Mouse (Mus musculus) forelimb bud, embryonic 11.5 days (tissue): ENCODE measurements around the gene Tnks2.
"Not testable (repeated sequence)": the region's sequence is repeated elsewhere in the genome, so short reads cannot be mapped to it uniquely, and the experiment has no call there.

Experiments
- DNase-seq: peaks from one replicate; pipeline ENCODE4 v3.0.0-alpha.2; 2012; ENCODE audit warnings: low read depth, low spot score

The Tnks2 gene

GRCm38 (mm10) chr19:36822701-36823100 lies 11.3 kb upstream of the Tnks2 start:
- no peak for DNase-seq

- no peak for DNase-seq
Measured at GRCm38 (mm10) chr19:36827650-36828049, 6.4 kb upstream of the Tnks2 start.

GRCm38 (mm10) chr19:36828322-36828721 lies 5.7 kb upstream of the Tnks2 start:
- DNase-seq, result no peak

GRCm38 (mm10) chr19:36832951-36833787 lies 863 bp upstream of the Tnks2 start:
- peak; percentile 60 for DNase-seq

GRCm38 (mm10) chr19:36834532-36835431 lies 750 bp downstream of the Tnks2 start:
- peak; percentile 56 for DNase-seq

- no peak for DNase-seq
Measured at GRCm38 (mm10) chr19:36836035-36836434, 2.0 kb downstream of the Tnks2 start.

- DNase-seq, result no peak
Measured at GRCm38 (mm10) chr19:36840301-36840700, 6.3 kb downstream of the Tnks2 start.

- DNase-seq, result no peak
Measured at GRCm38 (mm10) chr19:36843866-36844265, 9.8 kb downstream of the Tnks2 start.

GRCm38 (mm10) chr19:36845924-36846323 lies 11.9 kb downstream of the Tnks2 start:
- no peak for DNase-seq

- DNase-seq, result no peak
Measured at GRCm38 (mm10) chr19:36853831-36854230, 19.8 kb downstream of the Tnks2 start.

GRCm38 (mm10) chr19:36857851-36858250 lies 23.8 kb downstream of the Tnks2 start:
- no peak for DNase-seq

GRCm38 (mm10) chr19:36860393-36860792 lies 26.4 kb downstream of the Tnks2 start:
- no peak for DNase-seq

GRCm38 (mm10) chr19:36865905-36866304 lies 31.9 kb downstream of the Tnks2 start:
- no peak for DNase-seq

- no peak for DNase-seq
Measured at GRCm38 (mm10) chr19:36867416-36867815, 33.4 kb downstream of the Tnks2 start.

- DNase-seq, result not testable (repeated sequence)
Measured at GRCm38 (mm10) chr19:36868675-36869074, 34.6 kb downstream of the Tnks2 start.

- no peak for DNase-seq
Measured at GRCm38 (mm10) chr19:36874651-36875050, 40.6 kb downstream of the Tnks2 start.

GRCm38 (mm10) chr19:36877329-36877728 lies 43.3 kb downstream of the Tnks2 start:
- no peak for DNase-seq

- no peak for DNase-seq
Measured at GRCm38 (mm10) chr19:36878743-36879495, 44.9 kb downstream of the Tnks2 start.

GRCm38 (mm10) chr19:36883119-36883518 lies 49.1 kb downstream of the Tnks2 start:
- peak; percentile 45 for DNase-seq

GRCm38 (mm10) chr19:36886316-36886715 lies 52.3 kb downstream of the Tnks2 start:
- DNase-seq, result peak; percentile 23

- no peak for DNase-seq
Measured at GRCm38 (mm10) chr19:36887706-36888105, 53.7 kb downstream of the Tnks2 start.

GRCm38 (mm10) chr19:36891746-36892145 lies 57.7 kb downstream of the Tnks2 start:
- no peak for DNase-seq
